Mouse (Mus musculus): ENCODE measurements around the gene Btbd35f2. TPM values are rescaled to one million over a fixed set of nuclear protein-coding genes. Genes with fewer than 3 reads are reported as not detected.

Btbd35f2 gene
- polyA plus RNA-seq (2017; shearing (Covaris generic)), result not detected

GRCm38 (mm10) chrX:32278094-32278493, at the start of gene Btbd35f2:
Btbd35f2 (plus strand) TSS chrX:32278394.

Other genes starting within 250 kb of the Btbd35f2 start
- not detected for gene Btbd35f22, start 230.6 kb upstream of the Btbd35f2 start, polyA plus RNA-seq (2017; shearing (Covaris generic))